Mouse (Mus musculus) intestine, embryonic 15.5 days (tissue): ENCODE data around the gene Galp. TPM values are rescaled to one million over a fixed set of nuclear protein-coding genes. Genes with fewer than 3 reads are reported as not detected.
"Not testable (repeated sequence)": the region's sequence is repeated elsewhere in the genome, so short reads cannot be mapped to it uniquely, and the experiment has no call there.

Experiments used
- ATAC-seq: fragments of 200-750 bp; cut with Nextera tagmentation; 2 replicates; pipeline ENCODE4 v1.8.0; 2017; ENCODE audit warnings: moderate TSS enrichment, moderate library complexity
- H3K27ac ChIP-seq: fragments of 300-500 bp; sonication (generic); 2 replicates; pipeline ENCODE4 v1.5.1; 2015; ENCODE audit warnings: mild to moderate bottlenecking, inconsistent platforms
- H3K27me3 ChIP-seq: fragments of 300-500 bp; sonication (generic); replicated peaks from 2 replicates; pipeline ENCODE4 v1.6.1; 2015; ENCODE audit warnings: inconsistent platforms
- H3K36me3 ChIP-seq: fragments of 300-500 bp; sonication (generic); 2 replicates; pipeline ENCODE4 v1.6.1; 2015; ENCODE audit warnings: inconsistent platforms
- H3K4me1 ChIP-seq: fragments of 300-500 bp; sonication (generic); replicated peaks from 2 replicates; pipeline ENCODE4 v1.6.1; 2015; ENCODE audit warnings: inconsistent platforms
- H3K4me2 ChIP-seq: fragments of 300-500 bp; sonication (generic); replicated peaks from 2 replicates; pipeline ENCODE4 v1.6.1; 2015; ENCODE audit warnings: mild to moderate bottlenecking, inconsistent platforms
- H3K4me3 ChIP-seq: fragments of 300-500 bp; sonication (generic); replicated peaks from 2 replicates; pipeline ENCODE4 v1.5.1; 2015; ENCODE audit warnings: inconsistent platforms
- H3K9ac ChIP-seq: fragments of 300-500 bp; sonication (generic); 2 replicates; pipeline ENCODE4 v1.6.1; 2015; ENCODE audit warnings: inconsistent platforms
- H3K9me3 ChIP-seq: fragments of 300-500 bp; sonication (generic); 2 replicates; pipeline ENCODE4 v1.6.1; 2016; ENCODE audit warnings: inconsistent platforms
- WGBS: fragments of 180-500 bp; shearing (Covaris S2); methylation state at CpG from one replicate; pipeline ENCODE4 v1.1.7; 2015; 5-methylcytosine and 5-hydroxymethylcytosine counted together
- polyA plus RNA-seq: library from polyadenylated mRNA; unstranded; fragments of >200 nt; fragmentation: Nextera tagmentation; extraction: Ambion mirVana; gene quantifications from 2 replicates; pipeline ENCODE4 v1.2.1, GENCODE M21; 2015

Galp gene
- polyA plus RNA-seq, 1 experiment from 2014 or later, result not detected

- no peak overlapping the region for H3K4me2 ChIP-seq
- no peak overlapping the region for H3K4me3 ChIP-seq
- no peak for ATAC-seq
- WGBS, result 93% methylated on average over 19 of the region's 19 CpGs
- H3K4me1 ChIP-seq, result no peaks in the 10 kb centered on the region
- H3K27ac ChIP-seq, result no peak overlapping the region
- no peak overlapping the region for H3K9ac ChIP-seq
- H3K27me3 ChIP-seq, result no peaks in the 10 kb centered on the region
- H3K36me3 ChIP-seq, result peaks cover 29% of the 10 kb centered on the region
- H3K9me3 ChIP-seq, result no peaks in the 10 kb centered on the region
These were observed 13.1 kb upstream of the Galp start for GRCm38 (mm10) chr7:6183802-6184201.

- Histone ChIP-seq H3K4me1 (no peaks in the 10 kb centered on the region), H3K4me2 (no peak overlapping the region), H3K27me3 (no peaks in the 10 kb centered on the region), H3K4me3 (no peak overlapping the region), H3K9me3 (no peaks in the 10 kb centered on the region), H3K36me3 (peaks cover 35% of the 10 kb centered on the region), H3K27ac (no peak overlapping the region), H3K9ac (no peak overlapping the region)
- 91% methylated on average over 8 of the region's 8 CpGs for WGBS
- no peak for ATAC-seq
These were observed 12.4 kb upstream of the Galp start for GRCm38 (mm10) chr7:6184521-6184920.

GRCm38 (mm10) chr7:6185391-6185790 lies 11.5 kb upstream of the Galp start:
- no peak for ATAC-seq
- Histone ChIP-seq H3K4me1 (no peaks in the 10 kb centered on the region), H3K4me3 (no peak overlapping the region), H3K9me3 (no peaks in the 10 kb centered on the region), H3K27ac (no peak overlapping the region), H3K36me3 (peaks cover 41% of the 10 kb centered on the region), H3K4me2 (no peak overlapping the region), H3K9ac (no peak overlapping the region), H3K27me3 (no peaks in the 10 kb centered on the region)
- 93% methylated on average over 1 of the region's 1 CpGs for WGBS

- WGBS, result 95% methylated on average over 2 of the region's 2 CpGs
- Histone ChIP-seq H3K4me1 (no peaks in the 10 kb centered on the region), H3K4me2 (no peak overlapping the region), H3K9me3 (no peaks in the 10 kb centered on the region), H3K9ac (no peak overlapping the region), H3K27ac (no peak overlapping the region), H3K4me3 (no peak overlapping the region), H3K36me3 (peaks cover 41% of the 10 kb centered on the region), H3K27me3 (no peaks in the 10 kb centered on the region)
- no peak for ATAC-seq
These were observed 10.7 kb upstream of the Galp start for GRCm38 (mm10) chr7:6186176-6186575.

GRCm38 (mm10) chr7:6186756-6187155 lies 10.1 kb upstream of the Galp start:
- H3K4me3 ChIP-seq, result no peak overlapping the region
- H3K9me3 ChIP-seq, result no peaks in the 10 kb centered on the region
- H3K36me3 ChIP-seq, result peaks cover 41% of the 10 kb centered on the region
- no peak overlapping the region for H3K27ac ChIP-seq
- 90% methylated on average over 2 of the region's 2 CpGs for WGBS
- no peak overlapping the region for H3K9ac ChIP-seq
- no peaks in the 10 kb centered on the region for H3K4me1 ChIP-seq
- H3K4me2 ChIP-seq, result no peak overlapping the region
- ATAC-seq, result no peak
- H3K27me3 ChIP-seq, result no peaks in the 10 kb centered on the region

GRCm38 (mm10) chr7:6189542-6189941 lies 7.3 kb upstream of the Galp start:
- H3K36me3 ChIP-seq, result peaks cover 35% of the 10 kb centered on the region
- WGBS, result 44% methylated on average over 45 of the region's 45 CpGs
- H3K27me3 ChIP-seq, result no peaks in the 10 kb centered on the region
- H3K27ac ChIP-seq, result no peak overlapping the region
- peak; percentile 26; the same call in 1 of the 2 replicates for ATAC-seq
- no peak overlapping the region for H3K9ac ChIP-seq
- H3K4me2 ChIP-seq, result no peak overlapping the region
- H3K4me3 ChIP-seq, result no peak overlapping the region
- no peaks in the 10 kb centered on the region for H3K4me1 ChIP-seq
- no peaks in the 10 kb centered on the region for H3K9me3 ChIP-seq

GRCm38 (mm10) chr7:6191376-6191775 lies 5.5 kb upstream of the Galp start:
- peak; percentile 13; the same call in 1 of the 2 replicates for ATAC-seq

GRCm38 (mm10) chr7:6194129-6194528 lies 2.8 kb upstream of the Galp start:
- Histone ChIP-seq H3K9ac (no peak overlapping the region), H3K27ac (no peak overlapping the region), H3K4me3 (no peak overlapping the region), H3K4me2 (no peak overlapping the region), H3K27me3 (no peaks in the 10 kb centered on the region), H3K9me3 (no peaks in the 10 kb centered on the region), H3K4me1 (no peaks in the 10 kb centered on the region), H3K36me3 (peaks cover 10% of the 10 kb centered on the region)
- WGBS, result 18% methylated on average over 5 of the region's 5 CpGs
- ATAC-seq, result peak; percentile 66

More at GRCm38 (mm10) chr7:6191376-6191775, 5.5 kb upstream of the Galp start:
- Histone ChIP-seq H3K4me3 (no peak overlapping the region), H3K27ac (no peak overlapping the region), H3K9me3 (no peaks in the 10 kb centered on the region), H3K4me2 (no peak overlapping the region), H3K4me1 (no peaks in the 10 kb centered on the region), H3K27me3 (no peaks in the 10 kb centered on the region), H3K9ac (no peak overlapping the region), H3K36me3 (peaks cover 25% of the 10 kb centered on the region)
- WGBS, result 46% methylated on average over 3 of the region's 3 CpGs

- no peak overlapping the region for H3K4me2 ChIP-seq
- no peak overlapping the region for H3K9ac ChIP-seq
- H3K27ac ChIP-seq, result no peak overlapping the region
- WGBS, result 52% methylated on average over 2 of the region's 2 CpGs
- no peaks in the 10 kb centered on the region for H3K36me3 ChIP-seq
- ATAC-seq, result no peak
- H3K27me3 ChIP-seq, result no peaks in the 10 kb centered on the region
- no peaks in the 10 kb centered on the region for H3K9me3 ChIP-seq
- H3K4me3 ChIP-seq, result no peak overlapping the region
- H3K4me1 ChIP-seq, result no peaks in the 10 kb centered on the region
These were observed 1.1 kb upstream of the Galp start for GRCm38 (mm10) chr7:6195777-6196176.

GRCm38 (mm10) chr7:6204200-6204599 lies 7.3 kb downstream of the Galp start:
- Histone ChIP-seq H3K4me3 (no peak overlapping the region), H3K27ac (no peak overlapping the region), H3K27me3 (no peaks in the 10 kb centered on the region), H3K9me3 (no peaks in the 10 kb centered on the region), H3K9ac (no peak overlapping the region), H3K4me1 (no peaks in the 10 kb centered on the region), H3K36me3 (no peaks in the 10 kb centered on the region), H3K4me2 (no peak overlapping the region)
- no peak for ATAC-seq
- 71% methylated on average over 3 of the region's 3 CpGs for WGBS

GRCm38 (mm10) chr7:6213144-6213543 lies 16.3 kb downstream of the Galp start:
- Histone ChIP-seq H3K9me3 (no peaks in the 10 kb centered on the region), H3K27me3 (no peaks in the 10 kb centered on the region), H3K9ac (no peak overlapping the region), H3K4me3 (no peak overlapping the region), H3K4me2 (no peak overlapping the region), H3K27ac (no peak overlapping the region), H3K4me1 (no peaks in the 10 kb centered on the region), H3K36me3 (no peaks in the 10 kb centered on the region)
- WGBS, result 44% methylated on average over 5 of the region's 5 CpGs
- no peak for ATAC-seq

- ATAC-seq, H3K27me3 ChIP-seq, H3K4me1 ChIP-seq, H3K36me3 ChIP-seq, H3K4me3 ChIP-seq, H3K9me3 ChIP-seq, H3K9ac ChIP-seq, H3K27ac ChIP-seq, H3K4me2 ChIP-seq: not testable (repeated sequence)
- 87% methylated on average over 4 of the region's 4 CpGs for WGBS
These were observed 17.8 kb downstream of the Galp start for GRCm38 (mm10) chr7:6214691-6215090.

GRCm38 (mm10) chr7:6220147-6220546 lies 23.3 kb downstream of the Galp start:
- Histone ChIP-seq H3K27me3 (no peaks in the 10 kb centered on the region), H3K4me1 (no peaks in the 10 kb centered on the region), H3K4me3 (no peak overlapping the region), H3K4me2 (no peak overlapping the region), H3K9ac (no peak overlapping the region), H3K9me3 (no peaks in the 10 kb centered on the region), H3K27ac (no peak overlapping the region), H3K36me3 (no peaks in the 10 kb centered on the region)
- ATAC-seq, result no peak
- 46% methylated on average over 3 of the region's 3 CpGs for WGBS
